Mouse (Mus musculus) erythroblast, embryonic 14.5 days (primary cell): Measurements from ENCODE around the gene Oas1g.

Experiments used
- GATA1 ChIP-seq: IDR thresholded peaks from 2 replicates; pipeline ENCODE4 v1.6.1; 2012; ENCODE audit warnings: low read length, inconsistent platforms, mixed read lengths
- TAL1 ChIP-seq: IDR thresholded peaks from 3 replicates; pipeline ENCODE4 v1.6.1; 2012; ENCODE audit warnings: low read length, inconsistent platforms, mixed read lengths

DNA sequence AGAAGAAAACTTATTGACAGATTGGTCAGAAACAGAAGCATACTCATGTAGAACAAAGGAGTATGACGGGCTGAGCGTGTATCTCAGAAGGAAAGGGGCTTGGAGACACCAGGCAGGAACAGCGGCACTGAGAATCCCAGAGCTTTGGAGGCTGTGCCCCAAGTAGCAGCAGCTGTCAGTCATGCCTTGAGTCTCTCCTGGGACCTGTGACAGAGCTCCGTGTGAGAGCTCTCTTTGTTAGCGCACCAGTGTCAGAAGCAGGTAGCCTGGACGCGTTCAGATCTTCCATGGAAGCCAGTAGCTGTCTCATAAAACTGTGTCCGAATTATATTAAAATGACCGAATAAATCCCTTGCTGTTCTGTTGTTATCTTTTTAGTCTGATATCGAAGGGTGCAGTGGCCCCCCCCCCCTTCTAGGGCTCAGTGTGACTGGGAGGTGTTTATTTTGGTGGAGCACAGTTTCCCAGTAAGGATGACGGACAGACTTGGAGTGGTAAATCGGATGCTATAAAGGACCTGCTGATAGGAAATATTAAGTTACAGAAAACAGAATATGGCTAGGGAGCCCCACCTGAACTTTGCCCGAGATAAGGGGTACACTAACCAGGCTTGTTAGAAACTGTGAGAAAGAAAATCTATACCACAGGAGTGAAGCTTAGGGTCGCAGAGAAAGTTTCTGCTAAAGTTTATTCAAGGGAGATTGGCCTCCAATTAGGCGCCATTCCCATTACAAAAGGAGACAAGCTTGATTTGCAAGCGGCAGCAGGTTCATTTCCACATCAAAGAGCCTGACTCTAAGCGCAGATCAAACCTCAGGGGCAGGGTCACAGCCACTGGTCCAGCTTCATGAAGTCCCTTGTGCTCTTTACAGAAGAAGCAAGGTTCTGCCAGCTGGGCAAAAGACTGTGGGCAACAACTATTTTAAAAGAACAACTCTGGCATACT lies 53.8 kb downstream of the Oas1g start:
- TF ChIP-seq GATA1: no peak
- no peak for TF ChIP-seq TAL1
